Mouse (Mus musculus) kidney, adult 9 months (tissue): Measurements from ENCODE around the gene Dusp5.

ENCODE experiments used
- DNase-seq: peaks from one replicate; pipeline ENCODE4 v3.0.0; 2022

Dusp5 gene

DNA sequence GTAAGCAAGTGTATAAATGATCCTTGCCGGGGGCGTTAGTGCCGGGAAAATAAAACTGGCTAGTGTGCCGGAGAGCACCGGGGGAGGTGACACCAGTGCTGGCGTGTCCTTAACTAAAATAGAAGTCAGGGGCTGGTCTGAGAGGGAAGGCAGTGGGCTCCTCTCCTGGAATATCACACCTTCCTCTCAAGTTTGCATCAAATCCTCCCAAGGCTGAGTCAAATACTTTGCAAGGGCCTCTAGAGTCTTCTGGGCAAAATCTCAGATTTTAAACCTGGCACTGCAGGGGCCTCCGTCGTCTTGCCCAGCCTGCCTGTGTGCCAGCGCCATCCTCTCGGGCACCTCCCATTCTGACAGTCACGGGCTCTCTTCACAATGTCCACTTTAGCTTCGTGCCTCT, 22.1 kb downstream of the Dusp5 start:
- DNase-seq = no peak

DNA sequence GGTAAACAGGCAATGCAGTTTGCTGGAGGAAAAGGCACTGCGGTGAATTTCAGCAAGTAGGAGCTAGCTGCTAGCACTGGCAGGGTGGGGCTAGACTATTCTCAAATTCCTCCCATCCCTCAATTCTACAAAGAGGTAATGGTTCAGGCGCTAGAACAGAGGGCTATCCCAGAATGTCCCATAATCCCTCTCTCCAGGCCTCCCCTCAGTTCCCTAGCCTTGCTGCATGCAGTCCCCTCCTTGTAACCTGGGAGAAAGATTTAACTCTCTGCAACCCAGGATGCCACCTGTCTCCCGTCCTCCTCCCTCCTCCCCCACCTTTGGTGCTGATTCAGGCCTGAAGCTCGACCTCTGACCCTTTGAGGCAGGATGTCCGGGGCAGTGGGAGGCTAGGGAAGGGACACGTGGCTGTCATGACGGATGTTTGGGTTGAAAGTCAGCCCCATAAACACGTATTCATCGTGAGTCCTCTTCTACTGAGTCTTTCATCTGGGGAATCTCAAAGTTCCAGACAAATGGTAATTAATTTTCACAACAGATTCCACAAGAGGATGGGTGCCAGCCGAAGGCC, 23.4 kb downstream of the Dusp5 start:
- DNase-seq = no peak

DNA sequence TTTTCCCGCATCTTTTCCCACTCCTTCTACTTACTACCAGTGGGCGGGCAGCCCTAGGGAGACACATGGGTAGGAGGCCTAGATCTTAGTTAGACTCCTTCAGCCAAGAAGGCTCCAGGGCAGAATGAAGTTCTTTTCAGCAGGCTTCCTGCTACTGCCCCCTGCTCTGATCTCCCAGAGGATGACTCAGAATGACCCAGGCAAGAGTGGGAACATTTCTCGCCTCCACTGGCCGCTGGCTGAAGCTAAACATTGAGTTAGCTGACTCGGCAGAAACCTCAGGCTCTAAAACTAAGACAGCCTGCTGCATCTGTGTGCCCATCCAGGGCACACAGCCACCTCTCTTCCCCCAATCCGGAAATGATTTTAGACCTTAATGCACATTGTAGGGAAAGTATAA, 23.9 kb downstream of the Dusp5 start:
- no peak for DNase-seq

DNA sequence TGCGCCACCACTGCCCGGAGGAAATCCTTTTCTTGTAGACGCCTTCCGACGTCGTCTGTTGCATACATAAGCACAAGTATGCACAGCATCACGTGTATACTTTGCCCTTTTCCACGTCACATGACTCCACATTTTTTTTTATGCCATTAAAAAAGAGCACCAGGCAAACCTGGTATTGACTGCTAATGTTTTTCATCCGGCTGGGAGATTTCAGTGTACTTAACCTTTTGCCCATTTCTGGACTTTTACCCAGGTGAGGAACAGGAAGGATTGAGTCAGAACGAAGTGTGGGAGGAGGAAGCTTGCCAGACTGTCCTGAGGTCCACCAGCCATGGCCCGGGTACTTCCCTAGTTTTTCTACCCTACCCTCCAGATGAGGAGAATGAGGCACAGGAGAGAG, 25.5 kb downstream of the Dusp5 start:
- peak; percentile 89 for DNase-seq

DNA sequence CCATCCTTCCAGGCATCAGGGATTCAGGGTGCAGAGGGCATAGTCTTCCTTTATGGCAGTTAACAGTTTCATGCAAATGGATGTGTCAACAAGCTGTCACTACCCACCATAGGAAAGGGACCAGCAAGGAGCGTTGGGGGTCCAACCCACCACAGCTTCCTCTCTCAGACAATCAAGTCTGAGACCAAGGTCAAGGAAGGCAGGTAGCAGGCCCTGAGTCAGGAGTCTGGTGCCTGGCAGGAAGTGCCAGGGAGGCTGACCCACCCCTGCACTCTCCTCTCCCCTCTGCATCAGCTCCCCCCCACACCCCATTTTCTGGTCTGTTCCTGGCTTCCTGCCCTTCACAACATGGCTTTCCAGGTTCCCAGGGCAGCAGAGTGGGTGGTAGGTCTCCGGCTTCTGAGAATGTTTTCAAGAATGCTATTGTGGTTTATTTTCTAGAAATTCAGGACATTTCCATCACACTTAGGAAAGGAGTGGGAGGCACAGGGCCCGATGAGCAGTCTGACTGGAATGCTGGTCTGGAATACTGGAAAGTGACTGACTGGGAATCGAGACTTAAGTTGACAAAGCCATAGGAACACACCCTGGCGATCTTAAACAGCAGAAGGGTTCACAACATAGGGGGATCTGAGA, 26.2 kb downstream of the Dusp5 start:
- no peak for DNase-seq

DNA sequence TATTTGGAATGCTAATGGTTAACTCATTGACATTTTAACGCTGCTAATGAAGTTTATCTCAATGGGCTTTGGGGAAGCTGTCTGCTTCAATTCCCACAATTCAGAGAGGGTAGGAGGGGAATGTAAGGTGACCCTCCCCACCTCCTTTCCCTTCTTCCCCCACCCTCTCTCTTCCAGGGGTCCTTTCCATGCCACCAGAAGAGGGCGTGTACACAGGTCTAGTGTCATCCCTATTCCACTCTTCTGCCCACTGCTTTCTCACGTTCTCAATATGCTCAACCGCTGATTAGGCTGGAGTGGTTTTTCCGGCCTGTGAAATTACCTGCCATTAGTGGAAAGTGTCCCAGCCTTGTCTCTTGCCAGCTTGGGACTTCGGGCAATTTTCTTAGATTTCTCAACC, 27.9 kb downstream of the Dusp5 start:
- DNase-seq = no peak

DNA sequence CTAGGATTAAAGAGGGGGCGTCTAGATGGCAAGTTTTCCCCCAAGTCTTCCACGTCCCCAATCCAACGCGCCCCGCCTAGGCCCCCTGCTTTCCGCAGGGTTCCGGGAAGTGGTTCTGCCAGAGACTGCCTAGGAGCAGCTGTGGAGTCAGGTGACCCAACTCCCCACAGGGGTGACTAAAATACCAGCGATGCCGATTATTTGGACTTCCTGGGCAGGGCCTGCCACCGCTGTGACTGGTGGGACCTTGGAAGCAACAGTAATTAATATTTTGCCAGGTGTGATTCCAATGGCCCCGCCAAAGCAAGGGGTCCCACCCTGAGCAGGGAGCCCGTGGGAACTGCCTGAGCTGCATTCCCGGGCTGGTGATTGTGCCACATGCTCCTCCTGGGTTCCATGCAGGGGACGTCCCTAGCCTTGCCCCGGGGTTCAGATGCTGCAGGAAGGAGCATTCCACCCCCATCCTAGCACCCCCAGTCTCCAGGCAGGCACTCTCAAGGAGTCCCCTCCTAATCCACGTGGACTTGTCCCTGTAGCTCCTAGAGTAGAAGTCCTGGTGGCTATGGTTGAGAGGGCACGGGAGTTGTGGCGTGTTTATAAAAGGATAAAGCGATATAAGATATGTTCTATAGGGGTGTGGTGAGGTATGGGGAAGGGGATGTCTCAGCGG, 28.5 kb downstream of the Dusp5 start:
- peak; percentile 32 for DNase-seq

DNA sequence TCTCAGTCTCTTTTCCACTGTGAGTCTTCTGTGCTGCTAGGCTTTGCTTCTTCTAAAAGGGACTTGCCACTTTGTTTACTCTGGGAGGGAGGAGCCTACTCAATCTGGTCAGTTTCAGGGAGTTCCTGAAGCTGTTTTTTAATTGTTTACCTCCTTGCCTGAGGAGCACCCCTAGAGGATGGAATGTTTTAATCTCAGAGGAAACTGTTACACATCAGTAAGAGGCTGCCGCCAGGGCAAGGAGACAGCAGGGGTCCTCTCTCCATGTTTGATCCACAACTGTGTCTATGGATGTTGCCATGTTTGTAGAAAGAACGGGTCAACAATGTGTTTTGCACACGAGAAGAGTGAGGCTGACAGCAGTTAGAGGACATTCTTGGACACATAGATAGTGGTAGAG, 31.5 kb downstream of the Dusp5 start:
- no peak for DNase-seq

DNA sequence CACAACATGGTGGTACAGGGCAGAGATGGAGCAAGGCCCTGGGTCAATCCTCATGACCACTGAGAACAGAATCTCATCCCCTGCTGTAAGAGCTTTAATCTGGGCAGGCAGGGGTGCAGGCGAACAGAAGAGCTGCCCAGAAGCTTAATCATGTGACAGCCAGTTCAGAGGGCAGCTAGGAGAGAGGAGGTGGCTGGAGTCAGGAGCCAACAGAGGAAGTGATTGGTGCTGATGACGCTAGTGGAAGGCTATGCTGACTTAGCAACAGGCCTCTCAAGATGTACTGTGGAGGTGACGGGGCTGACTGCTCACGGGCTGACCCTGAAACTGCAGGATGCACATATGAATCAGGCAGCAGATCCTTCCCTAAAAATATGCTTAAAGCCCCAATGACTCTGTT, 35.3 kb downstream of the Dusp5 start:
- DNase-seq = peak; percentile 73

DNA sequence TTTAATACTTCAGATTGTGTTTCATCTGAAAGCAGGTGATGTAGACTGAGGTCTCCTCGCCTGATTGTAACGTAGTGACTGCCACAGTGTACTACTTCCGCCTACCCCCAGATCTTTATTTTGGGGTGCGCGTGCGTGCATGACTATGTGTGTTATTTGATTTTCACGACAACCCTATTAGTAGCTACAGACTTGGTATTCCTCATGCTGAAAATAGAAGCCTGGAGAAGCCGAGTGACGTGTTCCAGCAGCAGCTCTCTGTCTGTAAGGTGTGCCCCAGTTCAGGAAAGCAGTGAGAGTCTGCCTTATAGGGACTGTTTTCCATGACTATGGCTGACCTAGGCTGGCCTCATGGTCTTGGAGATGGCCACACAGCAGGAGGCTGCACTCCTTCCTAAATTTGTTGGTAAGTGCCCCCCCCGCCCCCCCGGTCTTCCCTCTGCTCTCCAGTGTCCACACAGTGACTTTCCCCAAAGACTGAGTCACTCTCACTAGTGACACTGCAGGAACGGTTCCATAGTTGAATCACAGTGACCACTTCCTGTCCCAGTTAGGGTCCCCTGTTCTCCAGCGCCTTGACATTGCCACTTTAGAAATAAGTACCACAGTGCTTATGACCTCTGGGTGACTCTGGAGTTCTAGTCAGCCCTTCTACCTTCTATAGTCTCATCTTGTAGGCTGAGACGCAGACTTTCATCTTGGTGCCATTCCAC, 36.8 kb downstream of the Dusp5 start:
- DNase-seq = no peak

DNA sequence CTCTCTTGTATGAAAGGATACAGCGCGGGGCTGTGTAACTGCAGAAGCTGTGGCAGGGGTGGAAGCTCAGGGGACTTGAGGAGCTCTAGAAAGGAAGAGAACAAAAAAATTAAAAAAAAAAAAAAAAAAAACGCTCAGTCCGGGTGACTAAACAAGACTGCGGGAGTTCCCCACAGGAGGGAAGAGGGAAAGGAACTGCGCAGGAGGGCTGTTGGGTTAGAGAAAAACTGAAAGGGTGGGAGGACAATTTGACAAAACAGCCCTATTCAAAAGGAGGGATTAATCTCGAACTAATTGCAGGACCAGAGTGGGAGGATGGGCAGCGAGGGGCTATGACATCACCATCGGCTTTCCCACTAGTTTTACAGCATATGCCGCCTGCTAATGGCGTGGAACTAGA, 39.0 kb downstream of the Dusp5 start:
- no peak for DNase-seq

DNA sequence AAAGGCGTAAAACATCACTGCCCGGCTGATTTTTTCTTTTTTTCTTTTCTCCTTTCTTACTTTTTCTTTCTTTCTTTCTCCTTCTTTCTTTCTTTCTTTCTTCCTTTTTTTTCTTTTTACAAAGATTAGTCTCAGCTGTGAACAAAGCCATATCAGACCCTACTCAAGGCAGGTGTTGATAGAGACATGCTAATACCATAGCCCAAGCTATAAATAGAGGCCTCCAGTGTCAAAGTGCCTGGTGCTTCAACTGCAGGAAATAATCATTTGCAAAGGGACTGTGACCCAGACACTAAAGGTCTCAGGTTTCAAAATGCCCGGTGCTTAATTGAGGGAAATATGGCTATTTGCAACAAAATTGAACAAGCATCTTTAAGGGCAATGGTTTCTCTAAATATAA, 39.6 kb downstream of the Dusp5 start:
- DNase-seq = no peak

DNA sequence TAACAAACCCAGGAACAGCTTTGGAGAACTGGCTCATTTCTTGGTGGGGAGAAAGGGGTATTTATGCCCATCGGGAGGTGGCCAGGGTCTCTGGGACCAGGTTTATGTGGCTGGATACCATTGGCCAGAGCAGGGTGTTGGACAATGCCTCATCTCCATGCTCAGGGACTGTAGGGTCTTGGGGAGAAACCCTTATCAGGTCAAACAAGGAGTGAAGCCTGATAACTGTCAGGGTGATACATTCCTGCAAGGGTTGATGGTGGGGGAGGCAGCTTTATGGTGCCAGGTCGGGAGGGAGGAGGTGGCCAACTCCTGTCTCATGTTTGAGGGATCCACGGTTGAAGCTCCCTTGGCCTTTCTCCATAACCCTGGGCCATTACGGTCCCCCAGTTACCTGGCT, 42.1 kb downstream of the Dusp5 start:
- no peak for DNase-seq

DNA sequence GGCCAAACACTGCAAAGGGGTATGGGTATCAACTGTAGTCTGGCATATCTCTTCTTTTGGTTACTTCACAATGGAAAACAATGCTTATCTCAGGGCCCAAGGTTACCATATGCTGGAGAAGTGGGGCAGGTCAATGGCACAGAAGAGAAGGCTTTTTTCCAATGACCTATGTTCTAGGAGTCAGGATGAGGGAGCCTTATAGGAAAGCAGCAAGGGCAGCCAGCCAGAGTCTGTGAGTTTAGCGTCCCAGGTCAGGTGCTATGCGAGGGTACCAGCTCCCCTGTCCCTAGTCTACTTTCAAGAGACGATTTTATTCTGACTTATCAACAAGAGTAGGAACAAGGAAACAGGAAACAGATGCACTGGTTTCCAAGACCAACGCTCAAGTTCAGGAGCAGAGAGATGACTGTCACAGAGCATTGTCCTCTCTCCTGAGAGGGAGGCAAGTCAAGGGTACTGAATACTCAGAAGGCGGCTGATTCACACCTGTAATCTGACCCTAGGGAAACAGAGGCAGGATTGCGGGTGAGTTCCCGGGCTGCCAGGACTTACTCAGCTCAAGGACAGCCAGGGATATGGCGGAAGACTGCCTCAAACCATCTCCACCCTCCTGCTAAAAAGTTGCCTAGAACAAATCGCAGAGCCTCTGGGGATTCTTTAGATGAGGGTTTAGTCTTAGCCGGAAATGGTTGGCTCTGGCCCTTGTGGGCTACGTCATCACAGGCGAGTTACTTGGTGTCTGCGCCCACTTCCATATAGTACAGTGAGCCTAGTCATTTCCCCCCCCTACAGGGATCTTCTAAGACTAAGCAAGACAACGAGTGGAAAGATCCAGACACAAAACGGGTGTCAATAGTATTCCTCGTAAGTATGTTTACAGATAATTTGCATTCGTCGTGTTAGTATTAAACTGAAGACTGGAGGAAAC, 42.9 kb downstream of the Dusp5 start:
- no peak for DNase-seq

DNA sequence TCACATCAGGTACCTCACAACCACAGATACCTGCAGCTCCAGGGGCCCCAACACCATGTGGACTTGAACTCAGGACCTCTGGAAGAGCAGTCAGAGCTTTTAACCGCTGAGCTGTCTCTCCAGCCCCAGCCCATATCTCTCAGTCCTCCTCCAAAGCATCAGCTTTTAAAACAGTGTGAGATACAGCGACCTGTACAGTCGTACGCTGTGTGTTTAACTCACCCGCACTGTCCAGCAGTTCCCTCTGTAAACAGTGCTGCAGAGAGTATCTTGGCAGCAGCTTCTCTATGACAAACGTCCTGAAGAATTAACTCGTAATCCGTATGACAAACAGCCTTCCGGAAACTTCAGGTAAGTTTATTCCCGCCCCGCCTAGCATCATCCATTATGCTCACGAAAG, 43.7 kb downstream of the Dusp5 start:
- no peak for DNase-seq

DNA sequence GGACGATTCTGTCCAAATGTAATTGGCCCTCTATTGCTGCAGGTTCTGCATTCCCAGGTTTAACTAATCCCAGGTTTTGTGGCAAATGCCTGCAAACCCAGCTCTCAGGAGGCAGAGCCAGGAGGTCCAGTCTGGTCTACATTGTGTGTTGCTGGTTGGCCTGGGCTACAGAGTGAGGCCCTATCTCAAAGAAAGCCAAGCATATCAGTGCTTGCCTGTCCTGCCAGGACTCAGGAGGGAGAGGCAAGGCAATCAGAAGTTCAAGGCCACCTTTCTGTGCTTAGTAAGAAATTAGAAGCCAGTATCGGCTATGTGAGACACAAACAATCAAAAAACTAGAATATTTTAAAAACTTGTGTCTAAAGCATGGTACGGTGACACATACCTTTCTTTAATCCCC, 44.2 kb downstream of the Dusp5 start:
- no peak for DNase-seq

DNA sequence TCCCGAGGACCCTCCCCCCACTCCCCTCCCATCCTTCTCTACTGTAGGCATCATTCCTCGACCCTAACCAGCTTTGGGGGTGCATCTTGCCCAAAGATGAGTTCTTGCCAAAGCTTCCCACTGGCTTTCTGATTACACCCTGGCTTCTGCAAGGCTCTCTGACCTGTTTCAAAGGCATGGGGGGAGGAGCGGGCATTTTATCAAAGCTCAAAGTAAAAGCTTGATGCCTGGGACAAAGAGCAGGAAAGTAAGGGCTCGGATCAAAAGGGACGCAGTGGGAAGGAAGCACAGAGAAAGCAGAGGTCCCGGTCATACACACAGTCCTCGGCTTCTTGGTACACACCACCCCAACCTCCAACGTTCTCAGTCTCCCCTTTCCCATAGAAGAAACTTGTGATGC, 45.2 kb downstream of the Dusp5 start:
- DNase-seq = no peak

DNA sequence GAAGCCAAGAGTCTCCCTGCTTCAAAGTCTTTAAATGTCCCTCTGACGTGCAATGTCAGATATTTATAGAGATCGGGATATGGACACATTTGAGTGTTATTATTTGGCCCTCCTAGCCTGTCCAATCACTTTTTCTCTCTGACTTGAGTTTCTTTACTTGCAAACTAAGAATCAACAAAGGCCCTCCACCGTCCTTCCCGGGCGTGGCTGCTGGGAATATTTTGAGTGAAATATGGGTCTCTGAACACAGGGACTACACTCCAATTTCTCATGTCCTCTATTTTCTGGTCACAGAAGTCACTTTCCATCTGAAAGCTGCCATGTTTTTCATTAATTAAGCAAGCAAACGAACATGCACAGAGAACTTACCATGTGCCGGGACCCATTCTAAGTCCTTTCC, 45.6 kb downstream of the Dusp5 start:
- no peak for DNase-seq

DNA sequence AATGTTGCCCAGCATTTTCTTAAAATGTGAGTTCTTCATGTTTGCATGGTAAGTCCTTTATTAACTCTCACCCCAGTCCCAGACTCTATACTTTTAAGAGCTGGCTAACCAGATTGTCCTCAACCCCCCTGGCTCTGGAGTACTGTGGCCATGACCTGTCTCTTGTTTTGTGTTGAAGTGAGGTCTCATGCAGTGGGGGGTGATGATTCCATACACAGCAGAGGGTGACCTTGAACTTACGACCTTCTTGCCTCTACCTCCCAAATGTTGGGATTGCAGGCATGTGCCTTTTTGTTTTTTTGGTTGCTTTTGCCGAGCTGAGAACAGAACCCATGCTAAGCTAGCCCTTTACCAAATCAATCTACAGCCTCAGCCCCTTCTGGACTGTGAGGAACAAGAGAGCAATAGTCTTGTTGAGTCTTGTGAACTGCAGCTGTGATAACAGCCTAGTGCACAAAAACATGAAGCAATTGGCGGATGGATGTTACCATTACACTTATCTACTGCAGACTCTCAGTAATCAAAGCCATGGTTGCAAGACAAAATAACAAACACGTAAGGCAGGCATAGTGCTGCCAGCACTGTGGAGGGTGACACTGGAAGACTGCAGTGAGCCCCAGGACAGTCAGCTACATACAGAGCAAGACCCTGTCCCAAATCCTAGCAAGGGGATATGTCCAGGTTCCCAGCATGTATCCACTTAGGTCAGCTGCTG, 46.5 kb downstream of the Dusp5 start:
- DNase-seq = no peak

DNA sequence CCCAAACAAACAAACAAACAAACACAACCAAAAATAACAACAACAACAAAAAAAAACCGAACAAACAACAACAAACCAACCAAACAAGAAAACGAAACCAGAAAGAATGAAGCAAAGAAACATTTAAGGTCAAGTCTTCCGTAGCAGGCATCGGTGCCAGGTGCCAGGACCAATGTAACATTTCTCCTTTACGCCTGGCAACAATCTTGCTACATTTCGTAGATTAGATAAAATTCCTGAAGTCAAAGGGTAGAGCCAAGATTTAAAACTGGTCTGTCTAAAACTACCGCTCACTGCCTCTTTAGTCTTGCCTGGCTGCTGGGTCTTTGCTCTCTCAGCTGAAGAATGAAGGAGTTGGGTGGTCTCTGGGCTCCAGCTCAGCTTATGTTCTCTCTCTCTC, 47.2 kb downstream of the Dusp5 start:
- no peak for DNase-seq

DNA sequence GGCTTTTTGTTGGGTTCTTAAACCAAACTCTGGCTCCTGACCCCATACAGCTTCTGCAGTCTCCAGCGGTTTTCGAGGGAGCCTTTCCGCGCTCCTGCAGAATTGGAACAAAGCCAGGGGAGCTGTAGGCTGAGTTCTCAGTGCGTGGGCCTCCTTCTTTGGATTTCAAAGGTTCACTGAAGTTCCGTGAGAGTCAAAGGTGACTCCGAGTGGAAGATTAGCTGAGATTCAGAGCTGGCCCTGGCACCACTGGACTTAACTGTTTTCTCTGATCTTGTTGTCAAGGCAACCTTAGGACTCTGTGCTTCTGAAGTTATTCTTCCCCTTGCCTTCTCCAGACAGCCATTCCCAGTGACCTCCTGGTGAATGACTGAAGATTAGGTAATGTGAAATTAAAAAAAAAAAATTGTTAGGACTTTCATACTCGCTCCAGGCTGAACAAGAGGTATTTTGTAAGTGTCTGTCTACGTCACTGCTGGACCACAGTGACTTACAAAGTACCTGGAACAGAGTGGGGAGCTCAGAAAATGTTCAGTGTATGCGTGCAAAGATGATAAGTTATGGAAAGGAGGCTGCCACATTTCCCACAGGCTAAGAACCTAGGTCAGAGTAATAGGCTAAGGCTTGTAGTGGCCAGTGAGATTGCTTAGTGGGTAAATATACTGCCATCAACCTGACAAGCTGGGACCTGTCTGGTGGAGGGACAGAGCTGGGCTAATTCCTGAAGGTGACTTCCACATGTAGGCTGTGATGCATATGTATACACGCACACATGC, 48.3 kb downstream of the Dusp5 start:
- peak; percentile 87 for DNase-seq
